Mouse (Mus musculus) forebrain, postnatal 0 days (tissue): ENCODE measurements at regions not wholly inside any gene's neighbourhood (a gene's known extent, or its start where the extent isn't known, plus 50 kb on each side); places are given as distances from the start of the nearest gene placed in this dataset.

Experiments used
- ATAC-seq: fragments of 200-750 bp; cut with Nextera tagmentation; 2 replicates; pipeline ENCODE4 v1.8.0; 2017; ENCODE audit warnings: mild to moderate bottlenecking, moderate library complexity
- DNase-seq: peaks from one replicate; pipeline ENCODE4 v3.0.0-alpha.2; 2015
- H3K27ac ChIP-seq: fragments of 300-500 bp; sonication (generic); 2 replicates; pipeline ENCODE4 v1.5.1; 2014; ENCODE audit warnings: low read depth, mild to moderate bottlenecking, antibody characterized with exemption, low read length, moderate library complexity, mixed read lengths
- H3K27me3 ChIP-seq: fragments of 300-500 bp; sonication (generic); 2 replicates; pipeline ENCODE4 v1.6.1; 2014; ENCODE audit warnings: mild to moderate bottlenecking, low read length, mixed read lengths; ENCODE audit not compliant: insufficient read depth
- H3K36me3 ChIP-seq: fragments of 300-500 bp; sonication (generic); 2 replicates; pipeline ENCODE4 v1.6.1; 2014; ENCODE audit warnings: mild to moderate bottlenecking, moderate library complexity; ENCODE audit not compliant: insufficient read depth
- H3K4me1 ChIP-seq: fragments of 300-500 bp; sonication (generic); 2 replicates; pipeline ENCODE4 v1.6.1; 2014; ENCODE audit warnings: antibody characterized with exemption; ENCODE audit not compliant: insufficient read depth
- H3K4me2 ChIP-seq: fragments of 300-500 bp; sonication (generic); 2 replicates; pipeline ENCODE4 v1.6.1; 2014; ENCODE audit warnings: low read depth, mild to moderate bottlenecking, moderate library complexity
- H3K4me3 ChIP-seq: fragments of 300-500 bp; sonication (generic); 2 replicates; pipeline ENCODE4 v1.5.1; 2014; ENCODE audit warnings: low read depth, low read length, mixed read lengths
- H3K9ac ChIP-seq: fragments of 300-500 bp; sonication (generic); 2 replicates; pipeline ENCODE4 v1.6.1; 2014; ENCODE audit warnings: mild to moderate bottlenecking
- H3K9me3 ChIP-seq: fragments of 300-500 bp; sonication (generic); 2 replicates; pipeline ENCODE4 v1.6.1; 2016; ENCODE audit warnings: low read length
- CTCF ChIP-seq: sonication (generic); IDR thresholded peaks from 2 replicates; pipeline ENCODE4 v1.5.1; 2016; ENCODE audit warnings: antibody characterized with exemption, control low read depth, low read depth
- WGBS: fragments of 180-500 bp; shearing (Covaris S2); extraction: QIAGEN DNeasy Blood & Tissue Kit; methylation state at CpG from one replicate; pipeline ENCODE4 v1.1.7; 2014; 5-methylcytosine and 5-hydroxymethylcytosine counted together

DNA sequence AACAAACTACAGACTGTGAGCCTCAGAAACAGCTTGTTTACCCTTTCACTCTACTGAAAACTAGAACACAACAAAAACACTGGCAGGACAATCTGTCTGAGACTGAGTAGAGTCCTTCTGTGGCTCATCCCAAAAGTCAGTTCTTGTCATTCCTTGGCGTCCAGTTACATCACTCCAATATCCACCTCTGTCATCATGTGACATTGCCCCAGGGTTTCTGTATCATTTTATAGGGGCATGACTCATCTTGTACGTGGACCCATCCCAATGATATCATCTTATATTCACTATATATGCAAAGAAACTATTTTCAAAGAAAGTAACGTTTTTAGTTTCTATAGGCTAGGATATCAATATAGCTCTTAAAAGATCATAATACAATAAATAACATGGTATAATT, 152.3 kb downstream of the Dkk2 start:
- Histone ChIP-seq H3K4me3 (no peak overlapping the region), H3K36me3 (no peaks in the 10 kb centered on the region), H3K9me3 (no peaks in the 10 kb centered on the region), H3K27ac (no peak overlapping the region), H3K27me3 (no peaks in the 10 kb centered on the region), H3K9ac (no peak overlapping the region), H3K4me1 (no peaks in the 10 kb centered on the region), H3K4me2 (no peak overlapping the region)
- TF ChIP-seq CTCF: no peak
- ATAC-seq (no peak), DNase-seq (no peak)
- WGBS: 85% methylated on average over 3 of the region's 3 CpGs

DNA sequence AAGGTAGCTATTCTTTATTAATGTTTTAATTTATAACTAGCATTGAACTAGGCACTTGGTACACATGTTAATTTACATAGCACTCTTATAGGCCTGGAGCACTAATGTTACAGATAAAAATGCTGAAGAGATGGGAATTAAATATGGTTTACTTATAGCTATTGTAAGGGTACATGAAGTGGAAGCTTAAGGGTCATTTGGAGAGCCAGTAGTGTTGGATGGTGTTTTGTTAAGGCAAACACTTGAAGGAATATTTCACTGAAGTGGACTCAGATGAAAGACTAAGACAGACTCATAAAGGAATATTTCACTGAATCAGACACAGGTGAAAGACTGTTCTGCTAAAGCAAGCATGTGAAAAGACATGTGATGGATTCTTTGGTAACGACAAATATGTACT, 172.7 kb downstream of the Dkk2 start:
- Histone ChIP-seq H3K9me3 (no peaks in the 10 kb centered on the region), H3K4me3 (no peak overlapping the region), H3K27me3 (no peaks in the 10 kb centered on the region), H3K4me2 (no peak overlapping the region), H3K4me1 (no peaks in the 10 kb centered on the region), H3K27ac (no peak overlapping the region), H3K36me3 (no peaks in the 10 kb centered on the region), H3K9ac (no peak overlapping the region)
- 90% methylated on average over 1 of the region's 1 CpGs for WGBS
- TF ChIP-seq CTCF: no peak
- DNase-seq (no peak), ATAC-seq (no peak)

DNA sequence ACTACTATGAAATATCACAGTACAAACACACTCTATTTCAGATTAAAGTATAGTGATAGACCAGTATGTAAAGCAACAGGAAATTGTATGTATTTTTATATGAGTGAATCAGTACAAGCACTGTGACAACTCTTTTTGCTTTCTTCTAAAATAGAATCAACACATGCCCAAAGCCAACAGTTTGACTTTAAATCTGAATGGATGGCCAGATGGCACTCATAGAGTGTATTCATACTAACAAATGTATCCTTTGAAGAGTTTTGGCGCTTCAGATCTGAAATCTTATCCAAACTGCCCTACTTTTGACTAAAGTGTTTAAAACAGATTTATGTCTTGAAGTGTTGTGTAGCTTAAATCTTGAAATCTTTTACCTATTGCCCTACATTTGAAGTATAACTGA, 184.5 kb downstream of the Dkk2 start:
- Histone ChIP-seq H3K9ac (no peak overlapping the region), H3K9me3 (no peaks in the 10 kb centered on the region), H3K27ac (no peak overlapping the region), H3K27me3 (no peaks in the 10 kb centered on the region), H3K4me2 (no peak overlapping the region), H3K4me1 (peaks cover 5% of the 10 kb centered on the region; the same call in 1 of the 2 replicates), H3K36me3 (no peaks in the 10 kb centered on the region), H3K4me3 (no peak overlapping the region)
- no peak for TF ChIP-seq CTCF
- ATAC-seq (peak; percentile 94), DNase-seq (peak; percentile 75)
- WGBS: 51% methylated on average over 1 of the region's 1 CpGs

DNA sequence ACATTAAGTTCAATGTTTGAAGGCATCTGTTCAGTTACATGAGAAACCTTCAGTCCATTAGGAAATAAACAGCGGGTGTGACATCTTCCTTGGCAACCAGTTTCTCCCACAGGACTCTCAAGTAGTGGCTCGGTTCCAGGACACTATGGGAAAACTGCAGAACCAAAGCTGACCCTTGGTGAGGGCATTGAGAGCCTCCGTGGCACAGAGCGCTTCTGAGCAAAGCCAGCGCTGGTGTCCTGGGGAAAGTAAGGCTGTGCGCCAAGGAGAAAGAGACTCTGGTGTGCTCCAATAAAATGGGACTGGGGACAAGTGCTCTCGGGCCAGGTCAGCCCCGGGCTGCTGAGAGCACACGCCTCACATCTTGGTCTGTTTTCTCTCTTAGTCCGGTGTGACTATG, 189.7 kb downstream of the Dkk2 start:
- no peak overlapping the region for H3K4me3 ChIP-seq
- H3K27me3 ChIP-seq: no peaks in the 10 kb centered on the region
- no peak overlapping the region for H3K9ac ChIP-seq
- no peaks in the 10 kb centered on the region for H3K9me3 ChIP-seq
- ATAC-seq: no peak
- H3K4me2 ChIP-seq: no peak overlapping the region
- no peaks in the 10 kb centered on the region for H3K4me1 ChIP-seq
- H3K36me3 ChIP-seq: no peaks in the 10 kb centered on the region
- no peak overlapping the region for H3K27ac ChIP-seq
- WGBS: 80% methylated on average over 10 of the region's 10 CpGs
- TF ChIP-seq CTCF: no peak
- no peak for DNase-seq

DNA sequence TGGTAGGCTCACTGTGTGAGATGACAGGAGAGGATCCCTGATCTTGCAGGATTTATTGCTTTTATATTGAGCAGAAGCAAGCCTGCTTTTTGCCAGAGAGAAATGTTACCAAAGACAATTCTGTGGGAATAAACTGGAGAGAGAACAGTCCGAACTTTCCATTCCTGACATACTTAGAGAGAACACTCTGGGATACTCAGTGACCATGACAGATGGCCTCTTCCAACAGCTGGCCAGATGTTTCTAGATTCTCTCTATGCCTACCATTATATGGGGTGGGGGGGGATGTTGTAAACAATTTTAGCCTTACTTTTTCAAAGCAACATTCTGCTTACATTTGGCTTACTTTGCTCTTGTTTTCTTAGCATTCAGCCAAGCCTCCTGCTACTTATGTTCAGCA, 192.7 kb downstream of the Dkk2 start:
- no peak for ATAC-seq
- Histone ChIP-seq H3K4me2 (no peak overlapping the region), H3K27me3 (no peaks in the 10 kb centered on the region), H3K4me3 (no peak overlapping the region), H3K27ac (no peak overlapping the region), H3K36me3 (no peaks in the 10 kb centered on the region), H3K9me3 (no peaks in the 10 kb centered on the region), H3K4me1 (no peaks in the 10 kb centered on the region), H3K9ac (no peak overlapping the region)
- no peak for TF ChIP-seq CTCF
- DNase-seq: no peak
- WGBS: 89% methylated on average over 1 of the region's 1 CpGs

DNA sequence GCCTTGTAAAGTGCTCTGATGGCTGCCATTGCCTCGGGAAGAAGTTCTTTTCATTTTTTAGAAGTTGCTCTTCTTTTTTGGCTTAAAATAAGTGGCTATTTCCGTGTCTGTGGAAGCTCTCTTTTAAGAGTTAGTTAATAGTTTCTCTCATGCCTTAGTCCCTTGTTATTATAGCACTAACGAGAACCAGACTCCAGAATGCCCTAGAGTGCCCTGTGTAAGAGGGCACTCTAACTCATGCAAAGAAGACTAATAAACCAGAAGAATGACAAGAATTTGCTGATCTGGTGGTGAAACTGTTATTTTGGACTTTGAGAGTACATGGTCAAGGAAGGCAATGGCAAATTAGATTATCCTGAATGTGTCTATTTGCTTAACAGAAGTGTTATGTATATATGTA, 202.6 kb downstream of the Dkk2 start:
- H3K27ac ChIP-seq: no peak overlapping the region
- no peaks in the 10 kb centered on the region for H3K27me3 ChIP-seq
- DNase-seq (no peak), ATAC-seq (no peak)
- no peak for TF ChIP-seq CTCF
- no peak overlapping the region for H3K9ac ChIP-seq
- no peaks in the 10 kb centered on the region for H3K4me1 ChIP-seq
- H3K9me3 ChIP-seq: no peaks in the 10 kb centered on the region
- H3K36me3 ChIP-seq: no peaks in the 10 kb centered on the region
- 37% methylated on average over 3 of the region's 3 CpGs for WGBS
- no peak overlapping the region for H3K4me3 ChIP-seq
- H3K4me2 ChIP-seq: no peak overlapping the region

DNA sequence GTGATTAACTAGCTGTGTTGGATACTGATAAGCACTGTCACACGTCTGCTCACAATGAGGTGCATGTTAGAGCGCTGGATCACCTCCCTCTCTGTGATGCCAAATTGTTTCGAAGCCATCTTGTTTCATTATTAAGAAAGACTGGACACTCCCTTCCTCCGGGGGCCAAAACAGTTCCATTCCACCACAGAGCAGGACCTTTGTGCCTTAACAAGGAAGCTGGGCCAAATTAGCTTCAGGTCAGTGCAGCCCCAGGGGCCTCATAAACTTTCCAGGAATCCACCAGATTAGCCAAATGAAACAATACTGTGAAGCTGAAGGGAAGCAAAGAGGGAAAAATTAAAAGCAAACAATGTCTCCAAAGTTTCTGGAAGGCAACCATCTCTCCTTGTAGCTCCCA, 241.9 kb downstream of the Dkk2 start:
- no peak overlapping the region for H3K9ac ChIP-seq
- no peak overlapping the region for H3K4me3 ChIP-seq
- TF ChIP-seq CTCF: no peak
- no peak overlapping the region for H3K4me2 ChIP-seq
- H3K27me3 ChIP-seq: no peaks in the 10 kb centered on the region
- H3K4me1 ChIP-seq: no peaks in the 10 kb centered on the region
- 65% methylated on average over 4 of the region's 4 CpGs for WGBS
- H3K36me3 ChIP-seq: no peaks in the 10 kb centered on the region
- DNase-seq (no peak), ATAC-seq (no peak)
- H3K27ac ChIP-seq: no peak overlapping the region
- no peaks in the 10 kb centered on the region for H3K9me3 ChIP-seq

DNA sequence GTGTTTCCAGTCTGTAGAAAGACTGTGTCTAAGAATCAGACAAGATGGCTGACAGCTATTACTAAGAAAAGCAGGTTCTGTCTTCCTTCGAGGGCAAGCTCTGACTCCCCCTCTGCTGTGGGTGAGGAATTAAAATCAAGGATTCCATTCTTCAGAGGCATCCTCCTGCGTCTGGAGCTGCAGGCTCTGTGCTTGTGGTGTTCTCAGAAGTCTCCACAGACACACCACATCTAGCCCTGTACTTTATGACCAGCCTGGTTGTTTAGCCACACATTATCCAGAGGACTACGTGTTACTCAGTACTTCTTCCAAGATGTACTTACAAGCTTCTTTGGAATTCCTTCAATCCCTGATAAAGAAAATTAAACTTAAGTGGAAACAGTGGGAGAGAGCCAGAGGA, 258.5 kb downstream of the Dkk2 start:
- 47% methylated on average over 3 of the region's 3 CpGs for WGBS
- ATAC-seq: no peak
- TF ChIP-seq CTCF: no peak

More for the DNA sequence above, 258.5 kb downstream of the Dkk2 start:
- no peak overlapping the region for H3K4me3 ChIP-seq
- H3K27ac ChIP-seq: no peak overlapping the region
- no peaks in the 10 kb centered on the region for H3K36me3 ChIP-seq
- H3K4me2 ChIP-seq: no peak overlapping the region
- no peak overlapping the region for H3K9ac ChIP-seq
- H3K4me1 ChIP-seq: no peaks in the 10 kb centered on the region
- no peak for DNase-seq
- no peaks in the 10 kb centered on the region for H3K9me3 ChIP-seq
- no peaks in the 10 kb centered on the region for H3K27me3 ChIP-seq
